Mouse (Mus musculus): ENCODE measurements around the gene Gm6583. TPM values are rescaled to one million over a fixed set of nuclear protein-coding genes. Genes with fewer than 3 reads are reported as not detected.
A peak's percentile ranks its signal among the peaks of the same experiment; 100 is the strongest.
"Not testable (repeated sequence)": the region's sequence is repeated elsewhere in the genome, so short reads cannot be mapped to it uniquely, and the experiment has no call there.

Gene Gm6583
- polyA plus RNA-seq, 1 experiment from 2014 or later, result 0.16 TPM

DNA sequence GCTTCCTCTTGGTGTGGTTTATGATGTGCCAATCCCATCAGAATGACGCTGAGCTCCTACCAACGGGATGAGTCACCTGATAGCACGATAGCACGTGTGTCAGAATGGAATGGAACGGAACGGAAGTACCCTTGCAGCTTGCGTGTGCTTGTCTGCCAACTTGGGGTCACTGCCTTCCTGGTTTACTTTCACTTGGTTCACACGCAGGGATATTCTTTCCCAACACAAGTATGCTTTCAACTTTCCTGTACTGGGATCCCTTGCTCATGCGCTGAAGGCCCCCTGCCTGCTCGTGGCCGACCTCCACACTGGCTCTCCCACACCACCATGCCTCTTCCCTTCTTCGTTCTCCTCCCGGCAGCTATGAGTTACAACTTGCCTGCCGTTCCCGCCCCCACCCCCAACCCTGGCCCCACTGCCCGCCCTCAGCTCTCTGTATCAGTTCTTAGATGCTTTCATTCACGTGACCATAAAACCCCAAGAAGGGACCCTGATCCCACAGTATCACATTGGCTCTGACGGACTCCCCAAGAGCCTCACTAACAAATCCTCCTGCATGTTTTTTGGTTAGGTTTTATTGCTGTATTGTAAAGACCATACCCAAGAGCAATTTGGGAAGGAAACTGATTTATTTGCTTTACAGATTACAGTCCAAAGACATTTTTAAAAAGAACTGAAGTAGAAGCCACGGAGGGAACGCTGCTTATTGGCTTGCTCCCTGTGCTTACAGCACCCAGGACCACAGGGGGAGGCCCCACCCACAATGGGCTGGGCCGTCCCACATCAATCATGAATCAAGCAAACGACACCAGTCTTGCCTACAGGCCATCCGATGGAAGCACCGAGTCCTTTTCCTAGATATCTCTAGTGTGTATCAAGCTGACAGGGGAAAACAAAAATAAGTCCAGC lies 30.9 kb downstream of the Gm6583 start:
- H3K9ac ChIP-seq (replicated peaks), result peak overlapping the region; percentile 16
- DNase-seq (peak; percentile 77), ATAC-seq (peak; percentile 75)
- peaks cover 23% of the 10 kb centered on the region for H3K36me3 ChIP-seq (replicated peaks; ENCODE audit: insufficient read depth, low read length)
- TF ChIP-seq EP300 (IDR thresholded peaks at IDR 0.05; ENCODE audit: low read depth) (no peak), CTCF (IDR thresholded peaks at IDR 0.05; ENCODE audit: low read depth) (0 out of 2 replicates have a peak, but pooled peaks have one; percentile 6)
- peak overlapping the region; percentile 73 for H3K4me3 ChIP-seq (ENCODE audit: low read depth, low read length)
- no peaks in the 10 kb centered on the region for H3K9me3 ChIP-seq (ENCODE audit: low read length)
- no peaks in the 10 kb centered on the region for H3K27me3 ChIP-seq (ENCODE audit: insufficient read depth, low read length)
- H3K4me1 ChIP-seq (ENCODE audit: insufficient read depth), result peaks cover 23% of the 10 kb centered on the region
- H3K4me2 ChIP-seq (ENCODE audit: low read depth, low read length), result peak overlapping the region; percentile 80
- 10% methylated on average over 24 of the region's 24 CpGs for WGBS (ENCODE audit: insufficient replicate concordance)
- H3K27ac ChIP-seq (ENCODE audit: low read depth), result peak overlapping the region; percentile 63

DNA sequence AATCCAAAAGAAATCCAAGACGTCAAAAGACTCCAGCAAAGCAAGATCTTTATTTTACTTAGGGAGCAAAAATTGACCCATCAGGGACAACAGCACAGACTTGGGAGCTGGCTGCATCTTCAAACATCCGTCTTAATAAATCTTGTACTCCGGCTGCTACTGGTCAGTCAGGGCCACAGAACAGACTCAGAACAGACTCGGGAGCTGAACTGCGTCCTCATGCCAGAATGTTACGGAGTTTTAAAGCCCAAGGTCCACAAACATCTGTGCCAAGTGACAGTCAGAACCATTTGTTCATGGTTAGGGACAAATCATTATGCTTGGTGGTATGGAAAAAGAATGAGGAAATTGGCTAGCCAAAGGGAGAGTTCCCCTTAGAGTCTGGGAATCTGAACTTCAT lies 32.6 kb downstream of the Gm6583 start:
- no peak overlapping the region for H3K4me3 ChIP-seq (ENCODE audit: low read depth, low read length)
- H3K9ac ChIP-seq (replicated peaks), result no peak overlapping the region
- ATAC-seq (no peak), DNase-seq (no peak)
- H3K4me1 ChIP-seq (ENCODE audit: insufficient read depth), result peaks cover 23% of the 10 kb centered on the region
- peaks cover 8% of the 10 kb centered on the region; the same call in 1 of the 2 replicates for H3K36me3 ChIP-seq (replicated peaks; ENCODE audit: insufficient read depth, low read length)
- H3K9me3 ChIP-seq (ENCODE audit: low read length), result no peaks in the 10 kb centered on the region
- H3K27ac ChIP-seq (ENCODE audit: low read depth), result no peak overlapping the region
- TF ChIP-seq EP300 (IDR thresholded peaks at IDR 0.05; ENCODE audit: low read depth) (no peak), CTCF (IDR thresholded peaks at IDR 0.05; ENCODE audit: low read depth) (no peak)
- WGBS (ENCODE audit: insufficient replicate concordance), result 88% methylated on average over 6 of the region's 6 CpGs
- no peaks in the 10 kb centered on the region for H3K27me3 ChIP-seq (ENCODE audit: insufficient read depth, low read length)
- no peak overlapping the region for H3K4me2 ChIP-seq (ENCODE audit: low read depth, low read length)

DNA sequence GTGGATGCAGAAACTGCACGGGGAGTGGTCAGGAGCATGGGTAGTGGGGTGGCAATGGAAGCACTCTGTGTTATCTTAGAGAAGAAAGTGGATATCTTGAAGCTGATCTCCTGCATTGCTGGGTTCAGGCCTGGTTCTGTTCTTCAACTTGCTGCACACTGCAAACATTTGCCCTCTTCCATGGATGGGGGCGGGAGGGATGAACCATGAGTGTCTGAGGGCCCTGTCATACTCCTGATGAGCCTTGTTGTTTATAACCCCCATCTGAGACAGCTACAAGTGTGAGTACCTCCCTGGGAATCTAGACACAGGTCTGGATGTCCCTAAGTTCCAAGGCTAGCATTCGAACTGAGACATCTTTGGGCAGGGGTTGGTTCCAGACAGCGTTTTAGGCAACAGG lies 34.5 kb downstream of the Gm6583 start:
- H3K27me3 ChIP-seq (ENCODE audit: insufficient read depth, low read length), result no peaks in the 10 kb centered on the region
- DNase-seq, result no peak
- no peak overlapping the region for H3K4me2 ChIP-seq (ENCODE audit: low read depth, low read length)
- no peak for TF ChIP-seq CTCF (IDR thresholded peaks at IDR 0.05; ENCODE audit: low read depth)
- TF ChIP-seq EP300 (IDR thresholded peaks at IDR 0.05; ENCODE audit: low read depth), result no peak
- 73% methylated on average over 4 of the region's 4 CpGs for WGBS (ENCODE audit: insufficient replicate concordance)
- no peak overlapping the region for H3K27ac ChIP-seq (ENCODE audit: low read depth)
- H3K9me3 ChIP-seq (ENCODE audit: low read length), result no peaks in the 10 kb centered on the region
- no peak overlapping the region for H3K9ac ChIP-seq (replicated peaks)
- no peak for ATAC-seq
- H3K36me3 ChIP-seq (replicated peaks; ENCODE audit: insufficient read depth, low read length), result no peaks in the 10 kb centered on the region
- H3K4me3 ChIP-seq (ENCODE audit: low read depth, low read length), result no peak overlapping the region
- H3K4me1 ChIP-seq (ENCODE audit: insufficient read depth), result peaks cover 17% of the 10 kb centered on the region

DNA sequence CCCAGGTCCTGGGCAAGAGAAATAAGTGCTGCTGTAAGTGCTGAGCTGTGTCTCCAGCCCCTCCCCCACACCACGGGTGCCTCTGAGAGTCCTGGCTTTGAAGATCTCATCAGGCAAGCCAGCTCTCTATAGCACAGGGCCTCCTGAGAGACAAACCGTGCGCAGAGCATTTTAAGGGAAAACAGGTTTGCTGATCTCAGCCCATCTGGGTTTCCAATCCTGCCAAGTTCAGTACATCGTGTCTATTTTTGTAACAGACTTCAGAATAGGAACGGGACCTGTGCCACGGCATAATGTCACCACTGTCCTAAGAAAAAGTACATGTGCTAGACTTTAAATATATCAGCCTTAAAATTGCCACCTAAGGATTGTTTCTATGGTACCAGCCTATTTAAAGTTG lies 34.9 kb downstream of the Gm6583 start:
- WGBS (ENCODE audit: insufficient replicate concordance), result 70% methylated on average over 6 of the region's 6 CpGs
- H3K4me1 ChIP-seq (ENCODE audit: insufficient read depth), result peaks cover 17% of the 10 kb centered on the region
- ATAC-seq, result no peak

DNA sequence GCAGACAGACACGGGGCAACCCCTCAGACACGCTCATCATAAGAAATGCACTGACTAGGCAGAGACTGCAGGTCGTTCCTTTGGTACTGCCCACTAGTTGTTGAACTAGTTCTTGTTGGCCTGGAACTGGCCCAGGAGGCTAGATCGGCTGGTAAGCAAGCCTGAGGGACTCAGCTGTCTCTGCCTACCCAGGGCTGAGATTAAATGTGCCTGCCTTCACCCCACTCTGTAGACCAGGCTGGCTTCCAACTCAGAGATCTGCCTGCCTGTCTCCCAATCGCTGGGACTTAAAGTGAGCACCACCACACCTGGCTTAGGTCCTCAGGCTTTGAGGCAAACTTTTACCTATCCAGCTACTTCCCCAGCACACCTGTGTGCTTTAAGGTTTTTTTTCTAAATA lies 35.5 kb downstream of the Gm6583 start:
- WGBS (ENCODE audit: insufficient replicate concordance), result 74% methylated on average over 5 of the region's 5 CpGs
- Histone ChIP-seq H3K27ac (ENCODE audit: low read depth) (no peak overlapping the region), H3K4me1 (ENCODE audit: insufficient read depth) (peaks cover 13% of the 10 kb centered on the region), H3K9ac (replicated peaks) (no peak overlapping the region), H3K4me2 (ENCODE audit: low read depth, low read length) (no peak overlapping the region), H3K36me3 (replicated peaks; ENCODE audit: insufficient read depth, low read length) (peaks cover 10% of the 10 kb centered on the region), H3K9me3 (ENCODE audit: low read length) (no peaks in the 10 kb centered on the region), H3K4me3 (ENCODE audit: low read depth, low read length) (no peak overlapping the region), H3K27me3 (ENCODE audit: insufficient read depth, low read length) (no peaks in the 10 kb centered on the region)
- TF ChIP-seq CTCF (IDR thresholded peaks at IDR 0.05; ENCODE audit: low read depth) (no peak), EP300 (IDR thresholded peaks at IDR 0.05; ENCODE audit: low read depth) (no peak)
- no peak for DNase-seq
- ATAC-seq, result no peak

More for the DNA sequence above, 34.9 kb downstream of the Gm6583 start:
- Histone ChIP-seq H3K9ac (replicated peaks) (no peak overlapping the region), H3K4me2 (ENCODE audit: low read depth, low read length) (no peak overlapping the region), H3K4me3 (ENCODE audit: low read depth, low read length) (no peak overlapping the region), H3K27ac (ENCODE audit: low read depth) (no peak overlapping the region), H3K27me3 (ENCODE audit: insufficient read depth, low read length) (no peaks in the 10 kb centered on the region), H3K9me3 (ENCODE audit: low read length) (no peaks in the 10 kb centered on the region), H3K36me3 (replicated peaks; ENCODE audit: insufficient read depth, low read length) (peaks cover 4% of the 10 kb centered on the region)
- TF ChIP-seq EP300 (IDR thresholded peaks at IDR 0.05; ENCODE audit: low read depth), result no peak
- TF ChIP-seq CTCF (IDR thresholded peaks at IDR 0.05; ENCODE audit: low read depth), result no peak
- no peak for DNase-seq

DNA sequence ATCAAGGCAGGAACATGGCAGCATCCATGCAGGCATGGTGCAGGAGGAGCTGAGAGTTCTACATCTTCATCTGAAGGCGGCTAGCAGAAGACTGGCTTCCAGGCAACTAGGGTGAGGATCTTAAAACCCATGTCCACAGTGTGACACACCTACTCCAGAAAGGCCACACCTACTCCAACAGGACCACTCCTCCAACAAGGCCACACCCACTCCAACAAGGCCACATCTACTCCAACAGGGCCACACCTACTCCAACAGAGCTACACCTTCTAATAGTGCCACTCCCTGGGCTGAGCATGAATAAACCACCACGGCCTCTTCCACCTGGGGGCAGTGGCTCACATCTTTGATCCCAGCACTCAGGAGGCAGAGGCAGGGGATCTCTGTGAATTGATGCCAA lies 36.5 kb downstream of the Gm6583 start:
- H3K4me3 ChIP-seq (ENCODE audit: low read depth, low read length); DNase-seq; H3K4me1 ChIP-seq (ENCODE audit: insufficient read depth); H3K4me2 ChIP-seq (ENCODE audit: low read depth, low read length); H3K9me3 ChIP-seq (ENCODE audit: low read length); H3K27ac ChIP-seq (ENCODE audit: low read depth); H3K9ac ChIP-seq (replicated peaks); H3K27me3 ChIP-seq (ENCODE audit: insufficient read depth, low read length): not testable (repeated sequence)
- WGBS (ENCODE audit: insufficient replicate concordance), result 55% methylated on average over 2 of the region's 2 CpGs
- H3K36me3 ChIP-seq (replicated peaks; ENCODE audit: insufficient read depth, low read length), result peaks cover 18% of the 10 kb centered on the region
- peak; percentile 69 for ATAC-seq
- TF ChIP-seq CTCF (IDR thresholded peaks at IDR 0.05; ENCODE audit: low read depth), result 0 out of 2 replicates have a peak, but pooled peaks have one; percentile 20

Data from liver, postnatal 0 days (tissue).